Mouse (Mus musculus) left cerebral cortex, adult 2 months (tissue): ENCODE measurements around the gene 1700018B08Rik. TPM values are rescaled to one million over a fixed set of nuclear protein-coding genes. Genes with fewer than 3 reads are reported as not detected.

ENCODE experiments used
- DNase-seq, 2 experiments: peaks; one replicate each; pipeline ENCODE4 v3.0.0; 2021 to 2022; ENCODE audit warnings: low spot score in 2 of 2, mixed read lengths in 1 of 2; ENCODE audit errors: extremely low spot score in 1 of 2
- H3K27ac ChIP-seq: fragments of 200-600 bp; 2 replicates; pipeline ENCODE4 v1.8.1; 2022
- H3K4me3 ChIP-seq: fragments of 200-600 bp; 2 replicates; pipeline ENCODE4 v1.8.1; 2022
- CTCF ChIP-seq: fragments of 200-600 bp; IDR thresholded peaks from 2 replicates; pipeline ENCODE4 v1.8.1; 2022; ENCODE audit warnings: antibody characterized with exemption, mild to moderate bottlenecking, moderate library complexity
- intact Hi-C: fragments of 180-260 bp; cut with DNase I; formaldehyde crosslinking; loops from one replicate; pipeline ENCODE4 v1.15.1; 2025
- total RNA-seq, 2 experiments: library from RNA; stranded (reverse); gene quantifications; 2 replicates each; pipeline ENCODE4 v1.2.3; 2021

1700018B08Rik gene
- total RNA-seq, 2 experiments from 2014 or later = not detected

GRCm38 (mm10) chr8:121578676-121579451 lies 34.7 kb upstream of the 1700018B08Rik start, which contains the start of gene Fbxo31:
Fbxo31 (minus strand) TSS chr8:121578806.
- intact Hi-C loops = loop anchor here (2.0 kb wide), 1 partner anchor 32 kb away; no protein-coding TSS in a partner anchor
- peak; percentile 92 to 93 for DNase-seq
- Histone ChIP-seq H3K27ac (peak within 1 kb of the TSS; percentile 80), H3K4me3 (peak within 1 kb of the TSS; percentile 61)
- TF ChIP-seq CTCF = no peak

- intact Hi-C loops = loop anchor here (2.0 kb wide), 1 partner anchor 31 kb away; no protein-coding TSS in a partner anchor
- DNase-seq = no peak
- TF ChIP-seq CTCF = no peak
- Histone ChIP-seq H3K4me3 (peak overlapping the region; percentile 61), H3K27ac (peak overlapping the region; percentile 80)
Observed at GRCm38 (mm10) chr8:121577751-121578675, 33.9 kb upstream of the 1700018B08Rik start.

GRCm38 (mm10) chr8:121575661-121576060 lies 31.5 kb upstream of the 1700018B08Rik start:
- Histone ChIP-seq H3K4me3 (no peak overlapping the region), H3K27ac (no peak overlapping the region)
- intact Hi-C loops = no loop called here
- TF ChIP-seq CTCF = no peak
- DNase-seq = no peak

GRCm38 (mm10) chr8:121573275-121573674 lies 29.2 kb upstream of the 1700018B08Rik start:
- TF ChIP-seq CTCF = no peak; the same call in 1 of the 2 replicates
- intact Hi-C loops = no loop called here
- Histone ChIP-seq H3K4me3 (no peak overlapping the region), H3K27ac (no peak overlapping the region)
- DNase-seq = no peak

GRCm38 (mm10) chr8:121572121-121572520 lies 28.0 kb upstream of the 1700018B08Rik start:
- no peak overlapping the region for H3K27ac ChIP-seq
- intact Hi-C loops = no loop called here
- TF ChIP-seq CTCF = no peak
- DNase-seq = no peak
- H3K4me3 ChIP-seq = no peak overlapping the region

GRCm38 (mm10) chr8:121570801-121571200 lies 26.7 kb upstream of the 1700018B08Rik start:
- peak overlapping the region; percentile 76 for H3K27ac ChIP-seq
- H3K4me3 ChIP-seq = no peak overlapping the region
- intact Hi-C loops = no loop called here
- no peak for DNase-seq
- TF ChIP-seq CTCF = no peak

GRCm38 (mm10) chr8:121570335-121570734 lies 26.2 kb upstream of the 1700018B08Rik start:
- intact Hi-C loops = no loop called here
- no peak for TF ChIP-seq CTCF
- Histone ChIP-seq H3K4me3 (no peak overlapping the region), H3K27ac (peak overlapping the region; percentile 76)
- peak in 1 of 2 experiments; percentile 47 for DNase-seq

GRCm38 (mm10) chr8:121568321-121568720 lies 24.2 kb upstream of the 1700018B08Rik start:
- TF ChIP-seq CTCF = no peak
- no peak for DNase-seq
- intact Hi-C loops = no loop called here
- Histone ChIP-seq H3K27ac (no peak overlapping the region), H3K4me3 (no peak overlapping the region)

- TF ChIP-seq CTCF = no peak
- intact Hi-C loops = no loop called here
- H3K27ac ChIP-seq = no peak overlapping the region
Observed at GRCm38 (mm10) chr8:121563701-121564100, 19.6 kb upstream of the 1700018B08Rik start.

GRCm38 (mm10) chr8:121562941-121563351 lies 18.8 kb upstream of the 1700018B08Rik start:
- TF ChIP-seq CTCF = no peak
- intact Hi-C loops = no loop called here
- H3K4me3 ChIP-seq = no peak overlapping the region
- no peak overlapping the region for H3K27ac ChIP-seq
- DNase-seq = no peak

More at GRCm38 (mm10) chr8:121563701-121564100, 19.6 kb upstream of the 1700018B08Rik start:
- no peak for DNase-seq
- no peak overlapping the region for H3K4me3 ChIP-seq

- intact Hi-C loops = no loop called here
- DNase-seq = no peak
- Histone ChIP-seq H3K27ac (no peak overlapping the region), H3K4me3 (no peak overlapping the region)
- TF ChIP-seq CTCF = no peak
Observed at GRCm38 (mm10) chr8:121561636-121562345, 17.7 kb upstream of the 1700018B08Rik start.
